Mouse (Mus musculus) thymus, postnatal 10 days (tissue): ENCODE results near the gene Slc35b1.

ENCODE experiments used
- DNase-seq, 2 experiments: peaks; one replicate each; pipeline ENCODE4 v3.0.0; 2021; ENCODE audit warnings: low spot score in 2 of 2

The Slc35b1 gene

GRCm38 (mm10) chr11:95431344-95431743 is 46.9 kb downstream of the Slc35b1 start:
- no peak for DNase-seq

GRCm38 (mm10) chr11:95432194-95432593 is 47.7 kb downstream of the Slc35b1 start:
- peak in 1 of 2 experiments; percentile 55 for DNase-seq
